Mouse (Mus musculus) neutrophil, adult 5-6 weeks (primary cell): ENCODE measurements around the gene Magi2. TPM values are rescaled to one million over a fixed set of nuclear protein-coding genes. Genes with fewer than 3 reads are reported as not detected.

ENCODE experiments used
- ATAC-seq: fragments of 151-379, 151-347 bp; 2 replicates; pipeline ENCODE4 v1.8.0; 2017; ENCODE audit warnings: mild to moderate bottlenecking, moderate TSS enrichment; ENCODE audit not compliant: insufficient number of reproducible peaks, poor library complexity, low FRiP score, severe bottlenecking; ENCODE audit errors: extremely low read depth
- total RNA-seq: library from RNA; stranded (forward); fragments of 200-1000 nt; gene quantifications from 2 replicates; pipeline ENCODE4 v1.2.3, GENCODE M21; 2017

The Magi2 gene
- total RNA-seq, 1 experiment from 2014 or later = 0.58 TPM

- no peak for ATAC-seq
These were observed 669.1 kb downstream of the Magi2 start for GRCm38 (mm10) chr5:19895893-19896292.

GRCm38 (mm10) chr5:19901625-19902024, 674.8 kb downstream of the Magi2 start:
- no peak for ATAC-seq

- no peak for ATAC-seq
These were observed 679.8 kb downstream of the Magi2 start for GRCm38 (mm10) chr5:19906636-19907035.

- no peak for ATAC-seq
These were observed 680.6 kb downstream of the Magi2 start for GRCm38 (mm10) chr5:19907381-19907982.

GRCm38 (mm10) chr5:19907983-19908705, 681.3 kb downstream of the Magi2 start:
- no peak for ATAC-seq

- ATAC-seq = no peak
These were observed 681.8 kb downstream of the Magi2 start for GRCm38 (mm10) chr5:19908706-19909060.

- no peak for ATAC-seq
These were observed 682.2 kb downstream of the Magi2 start for GRCm38 (mm10) chr5:19909071-19909470.

GRCm38 (mm10) chr5:19909664-19910063, 682.8 kb downstream of the Magi2 start:
- ATAC-seq = no peak

GRCm38 (mm10) chr5:19932102-19932501, 705.3 kb downstream of the Magi2 start:
- no peak for ATAC-seq

GRCm38 (mm10) chr5:19933190-19933589, 706.4 kb downstream of the Magi2 start:
- ATAC-seq = no peak

GRCm38 (mm10) chr5:19951102-19951501, 724.3 kb downstream of the Magi2 start:
- no peak for ATAC-seq

- no peak for ATAC-seq
These were observed 737.3 kb downstream of the Magi2 start for GRCm38 (mm10) chr5:19964113-19964512.

- ATAC-seq = no peak
These were observed 745.9 kb downstream of the Magi2 start for GRCm38 (mm10) chr5:19972736-19973135.

GRCm38 (mm10) chr5:19973852-19974251, 747.0 kb downstream of the Magi2 start:
- ATAC-seq = no peak

- no peak for ATAC-seq
These were observed 754.7 kb downstream of the Magi2 start for GRCm38 (mm10) chr5:19981518-19981917.

GRCm38 (mm10) chr5:19982031-19982430, 755.2 kb downstream of the Magi2 start:
- no peak for ATAC-seq

- ATAC-seq = no peak
These were observed 772.6 kb downstream of the Magi2 start for GRCm38 (mm10) chr5:19999486-19999885.

GRCm38 (mm10) chr5:19999912-20000311, 773.1 kb downstream of the Magi2 start:
- no peak for ATAC-seq

- ATAC-seq = no peak
These were observed 779.8 kb downstream of the Magi2 start for GRCm38 (mm10) chr5:20006616-20007015.

GRCm38 (mm10) chr5:20007246-20007645, 780.4 kb downstream of the Magi2 start:
- no peak for ATAC-seq

- ATAC-seq = no peak
These were observed 783.4 kb downstream of the Magi2 start for GRCm38 (mm10) chr5:20010210-20010609.
